Mouse (Mus musculus) liver, embryonic 14.5 days (tissue): ENCODE results near the gene Zbtb25.

ENCODE experiments used
- CTCF ChIP-seq: IDR thresholded peaks from 2 replicates; pipeline ENCODE4 v1.5.1; 2016; ENCODE audit warnings: antibody characterized with exemption, low read depth, control low read depth
- EP300 ChIP-seq: IDR thresholded peaks from 2 replicates; pipeline ENCODE4 v1.6.1; 2016; ENCODE audit warnings: antibody characterized with exemption, low read depth

DNA sequence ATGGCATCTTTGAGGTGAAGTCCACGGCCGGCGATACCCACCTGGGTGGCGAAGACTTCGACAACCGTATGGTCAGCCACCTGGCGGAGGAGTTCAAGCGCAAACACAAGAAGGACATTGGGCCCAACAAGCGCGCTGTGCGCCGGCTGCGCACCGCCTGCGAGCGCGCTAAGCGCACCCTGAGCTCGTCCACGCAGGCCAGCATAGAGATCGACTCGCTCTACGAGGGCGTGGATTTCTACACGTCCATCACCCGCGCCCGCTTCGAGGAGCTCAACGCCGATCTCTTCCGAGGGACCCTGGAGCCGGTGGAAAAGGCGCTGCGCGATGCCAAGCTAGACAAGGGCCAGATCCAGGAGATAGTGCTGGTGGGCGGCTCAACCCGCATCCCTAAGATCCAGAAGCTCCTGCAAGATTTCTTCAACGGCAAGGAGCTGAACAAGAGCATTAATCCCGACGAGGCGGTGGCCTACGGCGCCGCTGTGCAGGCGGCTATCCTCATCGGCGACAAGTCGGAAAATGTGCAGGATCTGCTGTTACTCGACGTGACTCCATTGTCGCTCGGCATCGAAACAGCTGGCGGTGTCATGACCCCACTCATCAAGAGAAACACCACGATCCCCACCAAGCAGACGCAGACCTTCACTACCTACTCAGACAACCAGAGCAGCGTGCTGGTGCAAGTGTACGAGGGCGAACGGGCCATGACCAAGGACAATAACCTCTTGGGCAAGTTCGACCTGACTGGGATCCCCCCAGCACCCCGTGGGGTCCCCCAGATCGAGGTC is 36.0 kb upstream of the Zbtb25 start:
- TF ChIP-seq CTCF (no peak), EP300 (no peak)
